Mouse (Mus musculus) left cerebral cortex, adult 18-20 months (tissue): Measurements from ENCODE around the gene Tcte1. TPM values are rescaled to one million over a fixed set of nuclear protein-coding genes. Genes with fewer than 3 reads are reported as not detected.

Source experiments
- DNase-seq, 2 experiments: peaks; one replicate each; pipeline ENCODE4 v3.0.0; 2021 to 2022; ENCODE audit warnings: low spot score in 2 of 2, mixed read lengths in 1 of 2
- total RNA-seq, 2 experiments: library from RNA; stranded (reverse); gene quantifications; 2 replicates each; pipeline ENCODE4 v1.2.3; 2021

Gene Tcte1
- total RNA-seq, 2 experiments from 2014 or later = 0.94 to 1.4 TPM

DNA sequence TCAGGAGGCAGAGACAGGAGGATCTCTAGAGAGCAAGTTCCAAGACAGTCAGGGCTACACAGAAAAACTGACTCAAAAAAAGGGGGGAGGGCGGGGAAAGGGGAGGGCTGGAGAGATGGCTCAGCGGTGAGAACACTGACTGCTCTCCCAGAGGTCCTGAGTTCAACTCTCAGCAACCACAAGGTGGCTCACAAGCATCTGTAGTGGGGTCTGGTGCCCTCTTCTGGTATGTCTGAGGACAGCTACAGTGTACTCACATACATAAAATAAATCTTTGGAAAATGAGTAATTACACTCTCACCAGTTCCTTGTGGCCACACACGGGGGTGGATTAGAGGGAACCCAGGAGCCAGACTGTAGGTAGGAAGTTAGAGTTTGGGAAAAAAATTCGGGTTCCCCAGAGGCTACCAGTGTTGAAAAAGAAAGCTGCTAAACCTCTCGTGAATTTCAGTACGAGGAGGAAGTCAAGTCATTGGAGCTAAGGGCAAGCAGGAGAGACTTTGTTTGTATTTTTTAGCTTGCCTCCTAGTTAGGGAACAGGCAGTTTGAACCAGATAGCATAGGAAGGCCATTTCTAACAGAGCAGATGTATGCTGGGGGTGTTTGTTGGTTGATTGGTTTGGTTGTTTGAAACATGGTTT lies 59.6 kb downstream of the Tcte1 start:
- DNase-seq = no peak

DNA sequence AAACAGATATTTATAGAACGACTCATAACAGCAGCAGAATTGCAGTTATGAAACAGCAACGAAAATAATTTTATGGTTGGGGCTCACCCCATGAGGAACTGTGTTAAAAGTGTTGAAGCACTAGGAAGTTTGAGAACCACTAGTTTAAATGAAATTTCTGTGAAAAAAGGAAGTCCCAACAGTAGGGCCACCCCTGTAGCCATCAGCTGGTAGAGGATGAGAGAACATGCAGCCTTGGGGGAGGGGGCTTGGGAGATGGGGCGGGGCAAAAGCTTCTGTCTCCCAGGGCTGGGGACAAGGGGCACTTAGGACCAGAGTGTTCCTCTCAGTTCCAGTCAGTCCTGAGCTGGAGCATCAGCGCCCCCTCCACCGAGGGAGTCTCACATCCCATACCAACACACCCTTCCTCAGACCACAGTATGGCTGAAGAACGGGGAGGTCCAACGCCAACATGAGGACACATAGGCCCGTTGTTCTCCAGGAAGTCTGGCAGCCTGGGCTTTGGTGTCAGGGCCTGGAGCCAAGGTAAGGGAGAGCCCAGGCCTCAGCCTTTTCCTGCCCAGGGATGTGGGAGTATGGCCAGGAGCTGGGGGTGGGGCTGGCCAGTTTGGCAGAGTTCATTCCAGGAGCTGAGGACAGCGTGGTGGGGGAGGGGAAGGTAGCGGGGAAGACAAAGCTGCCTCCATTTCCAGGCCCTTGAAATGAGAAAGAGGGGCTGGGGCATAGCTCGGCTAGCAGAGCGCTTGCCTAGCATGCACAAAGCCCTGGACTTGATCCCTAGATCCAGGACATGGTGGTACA lies 61.1 kb downstream of the Tcte1 start:
- peak; percentile 46 to 61 for DNase-seq

DNA sequence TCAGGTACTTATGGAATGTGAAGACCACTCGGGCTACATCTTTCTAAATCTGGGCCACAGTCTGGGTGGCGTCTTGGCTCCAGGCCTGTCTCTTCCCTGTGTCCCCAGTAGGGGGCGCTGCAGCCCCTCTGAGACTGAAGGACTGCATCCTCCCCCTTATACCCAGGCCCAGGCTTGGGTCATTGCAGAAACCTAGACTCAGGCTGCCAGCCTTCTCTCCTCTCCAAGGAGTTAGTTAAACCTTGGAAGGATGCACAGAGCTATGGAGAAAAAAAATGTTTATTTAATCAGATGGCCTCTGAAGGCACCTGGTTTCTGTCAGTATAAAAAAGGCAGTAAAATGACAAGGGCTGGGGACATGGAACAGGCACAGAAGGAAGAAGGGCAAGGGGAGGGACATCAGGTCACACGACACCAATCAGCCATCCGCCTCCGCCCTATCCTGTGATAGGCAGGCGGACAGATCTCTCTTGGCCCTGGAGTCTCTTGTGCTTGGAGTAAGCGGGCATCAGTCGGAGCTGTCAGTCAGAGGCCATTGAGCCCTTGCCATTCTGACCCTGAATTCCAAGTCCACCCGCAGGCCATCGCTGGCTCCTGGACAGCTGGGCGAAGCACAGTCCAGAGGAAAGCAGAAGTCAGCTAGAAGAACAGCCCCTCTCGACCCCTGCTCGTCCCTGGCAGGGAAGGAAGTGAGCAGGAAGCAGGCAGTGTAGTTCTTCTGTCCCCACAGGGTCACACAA lies 61.9 kb downstream of the Tcte1 start:
- peak; percentile 66 to 73 for DNase-seq

DNA sequence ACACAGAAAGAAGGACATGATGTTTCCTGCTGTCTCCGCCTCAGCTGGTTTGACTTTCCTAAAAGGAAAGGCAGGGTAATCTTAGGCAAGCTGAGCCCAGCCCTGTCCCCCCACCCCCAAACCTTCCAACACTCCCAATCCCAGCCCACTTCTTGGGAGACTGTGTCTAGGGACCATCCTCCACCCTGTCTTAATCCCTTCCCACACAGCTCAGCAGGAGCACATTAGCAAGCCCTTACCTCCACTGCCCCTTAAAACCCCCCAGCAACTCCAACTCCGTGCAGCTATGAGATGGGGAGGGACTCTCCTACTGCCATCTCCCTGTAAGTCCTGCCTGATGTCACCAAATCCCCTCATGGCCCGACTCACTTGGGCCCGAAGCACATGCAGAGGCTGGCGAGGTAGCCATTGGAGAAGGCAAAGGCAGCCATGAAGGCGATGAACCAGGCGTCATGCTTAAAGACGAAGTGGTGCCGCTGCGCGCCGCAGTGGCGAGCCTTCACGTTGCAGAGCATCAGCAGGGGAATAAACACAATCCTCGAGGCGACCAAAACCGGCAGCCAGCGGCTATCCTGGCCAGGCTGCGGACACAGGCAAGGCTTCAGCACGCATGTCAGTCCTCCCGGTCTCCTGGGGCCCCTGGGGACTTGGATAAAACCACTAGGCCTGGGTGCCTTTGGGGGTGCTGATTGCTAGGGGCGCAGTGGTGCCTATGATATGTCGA lies 62.7 kb downstream of the Tcte1 start:
- no peak for DNase-seq

DNA sequence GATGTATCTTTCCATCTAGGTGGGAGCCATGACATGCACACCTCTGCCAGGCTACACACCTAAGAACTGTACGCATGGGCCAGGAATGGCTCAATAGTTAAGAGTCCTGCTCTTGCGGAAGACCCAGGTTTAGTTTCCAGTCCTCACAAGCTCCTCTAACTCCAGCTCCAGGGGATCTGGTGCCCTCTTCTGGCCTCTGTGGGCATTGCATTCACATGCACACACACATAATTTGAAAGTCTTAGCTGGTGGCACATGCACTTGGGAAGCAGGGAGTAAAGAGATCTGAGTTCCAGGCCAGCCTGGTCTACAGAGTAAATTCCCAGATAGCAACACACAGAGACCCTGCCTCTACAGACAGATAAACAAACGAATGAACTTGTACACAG lies 63.2 kb downstream of the Tcte1 start:
- DNase-seq = no peak

DNA sequence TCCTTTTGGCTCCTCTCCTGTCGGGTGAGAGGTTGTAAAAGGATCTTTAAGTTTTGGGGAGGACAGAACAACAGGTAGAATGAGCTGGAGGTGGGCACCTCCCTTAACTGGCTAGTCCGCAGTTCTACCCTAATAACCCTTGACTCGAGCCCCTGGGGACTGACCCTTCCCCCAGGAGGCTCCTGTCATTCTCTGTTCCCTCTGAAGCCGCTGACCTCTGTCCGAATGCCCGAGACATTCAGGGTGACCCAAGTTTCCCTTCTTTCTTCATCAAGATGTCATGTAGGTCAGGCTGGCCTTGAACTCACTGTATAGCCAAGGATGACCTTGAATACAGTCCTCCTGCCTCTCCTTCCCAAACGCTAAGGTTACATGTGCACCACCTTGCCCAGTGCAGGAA lies 65.1 kb downstream of the Tcte1 start:
- DNase-seq = no peak

DNA sequence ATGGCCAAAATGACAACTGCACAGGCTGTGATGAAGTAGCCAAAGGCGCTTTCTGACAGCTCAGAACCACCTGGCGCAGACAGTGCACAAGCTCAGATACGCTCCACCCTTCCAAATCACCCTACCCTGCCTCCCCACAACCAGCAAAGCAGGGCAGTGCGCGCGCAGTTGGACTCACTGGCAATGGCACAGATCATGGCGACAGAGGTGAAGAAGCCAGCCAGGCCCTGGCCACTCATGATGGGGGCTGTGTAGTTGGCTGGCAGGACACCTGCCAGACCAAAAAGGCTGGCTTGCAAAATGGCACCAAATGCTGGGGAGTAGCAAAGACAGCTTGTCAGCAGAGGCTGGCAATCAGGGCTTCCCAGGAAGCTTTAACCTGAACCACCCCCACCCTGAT lies 66.0 kb downstream of the Tcte1 start:
- no peak for DNase-seq

DNA sequence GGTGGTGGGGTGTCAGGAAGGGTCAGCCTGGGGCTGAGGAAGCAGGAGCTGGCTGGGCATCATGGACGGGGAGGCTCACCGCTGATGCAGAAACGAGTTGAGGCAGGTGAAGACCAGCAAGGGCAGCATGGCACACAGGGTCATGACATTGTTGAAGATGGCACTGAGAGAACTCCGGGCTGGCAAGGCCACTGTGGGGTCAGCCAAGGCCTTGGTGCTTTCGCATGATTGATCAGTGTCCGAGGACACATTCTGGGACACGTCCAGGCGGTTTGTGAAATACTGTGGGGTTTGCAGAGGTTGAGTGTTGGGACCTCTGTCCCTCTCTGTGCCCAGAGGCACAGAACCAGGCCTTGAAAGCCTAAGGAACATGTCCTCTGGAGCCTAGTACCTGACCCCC lies 66.6 kb downstream of the Tcte1 start:
- no peak for DNase-seq

DNA sequence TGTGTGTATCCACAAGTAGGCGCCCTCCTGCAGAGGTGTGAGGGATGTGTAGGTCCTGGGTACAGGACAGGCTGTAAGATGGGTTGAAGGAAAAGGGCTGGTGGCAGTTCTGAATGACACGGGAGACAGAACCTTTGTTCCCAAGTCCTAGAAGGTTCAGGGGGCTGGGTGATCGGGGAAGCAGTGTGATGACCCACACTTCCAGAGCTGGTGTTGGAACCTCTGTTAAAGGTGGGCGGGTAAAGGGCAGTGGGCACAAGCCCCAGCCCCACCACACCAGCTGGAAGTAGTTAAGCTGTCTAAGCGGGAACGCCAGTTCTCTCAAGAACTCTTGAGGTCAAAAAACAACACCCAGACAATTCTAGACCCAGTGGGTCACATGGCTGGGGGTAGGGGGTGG lies 67.2 kb downstream of the Tcte1 start:
- DNase-seq = no peak

DNA sequence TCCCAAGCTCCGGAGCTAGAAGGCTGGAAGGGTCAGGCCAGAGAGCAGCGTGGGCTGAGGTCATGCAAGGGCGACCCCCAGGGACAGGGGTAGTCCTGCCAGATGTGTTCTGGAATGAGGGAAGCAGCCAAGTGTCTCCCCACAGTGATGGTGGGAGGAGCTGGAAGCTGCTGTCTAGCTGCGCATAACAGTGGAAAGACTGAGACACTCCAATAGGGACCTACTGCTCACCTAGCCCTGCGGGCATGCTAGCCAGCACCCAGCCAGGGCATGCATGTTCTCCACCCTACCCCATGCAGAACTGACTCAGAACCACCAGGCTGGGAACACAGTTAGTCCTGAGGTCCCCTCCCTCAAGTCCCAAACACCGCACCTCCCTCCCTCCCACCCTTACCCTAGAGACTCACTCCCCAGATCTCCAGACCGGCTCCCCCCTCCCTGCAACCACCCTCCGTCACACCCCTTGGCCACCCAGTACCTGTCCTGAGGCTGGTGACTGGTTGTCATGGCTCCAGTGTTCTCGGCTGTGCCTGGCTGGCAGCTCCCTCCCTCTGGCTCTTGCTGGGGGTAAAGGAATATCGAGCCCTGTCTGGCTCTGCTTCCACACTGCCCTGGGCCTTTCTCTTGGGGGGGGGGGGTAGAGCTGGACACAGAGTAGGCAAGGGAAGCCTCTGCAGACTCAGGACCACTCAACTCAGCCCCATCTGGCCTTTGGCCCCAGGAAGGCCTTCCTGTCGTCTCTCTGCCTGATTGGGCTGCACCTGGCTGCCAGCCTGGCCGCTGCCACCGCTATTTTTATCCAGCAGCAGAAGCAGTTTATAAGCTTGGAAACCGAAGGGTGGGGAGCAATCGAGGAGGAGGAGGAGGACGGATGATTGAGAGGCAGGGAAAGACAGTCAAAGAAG lies 68.7 kb downstream of the Tcte1 start:
- DNase-seq = no peak

Other genes starting within 250 kb of the Tcte1 start
- 10 to 100 TPM; 60.8 to 61.4 TPM for gene Cdc5l, start 89.7 kb upstream of the Tcte1 start, total RNA-seq
- gene Spats1, start 48.0 kb upstream of the Tcte1 start, total RNA-seq = 1 to 10 TPM; 4.7 to 6.2 TPM
- gene Aars2, start 16.6 kb upstream of the Tcte1 start, total RNA-seq = 10 to 100 TPM; 24.1 to 25.6 TPM
- gene Tmem151b, start 26.2 kb downstream of the Tcte1 start, total RNA-seq = 100 to 1,000 TPM; 129 to 136 TPM
- gene Nfkbie, start 32.3 kb downstream of the Tcte1 start, total RNA-seq = 1 to 10 TPM; 1.8 to 2.8 TPM
- 10 to 100 TPM; 26.0 to 30.0 TPM for gene Slc35b2, start 40.4 kb downstream of the Tcte1 start, total RNA-seq
- 1,000 to 10,000 TPM; 1,506 to 1,598 TPM for gene Hsp90ab1, start 49.8 kb downstream of the Tcte1 start, total RNA-seq
- gene Slc29a1, start 76.2 kb downstream of the Tcte1 start, total RNA-seq = 10 to 100 TPM; 21.7 to 28.0 TPM
- gene Mymx, start 78.7 kb downstream of the Tcte1 start, total RNA-seq = not detected
- gene Capn11, start 135.9 kb downstream of the Tcte1 start, total RNA-seq = under 1 TPM; 0.33 to 0.91 TPM
- gene Mrpl14, start 162.9 kb downstream of the Tcte1 start, total RNA-seq = 10 to 100 TPM; 42.0 to 45.8 TPM
- 100 to 1,000 TPM; 158 to 170 TPM for gene Tmem63b, start 163.5 kb downstream of the Tcte1 start, total RNA-seq
- not detected for gene 1600014C23Rik, start 210.4 kb downstream of the Tcte1 start, total RNA-seq